Mouse (Mus musculus) T-helper 1 cell (primary cell): ENCODE measurements at regions not wholly inside any gene's neighbourhood (a gene's known extent, or its start where the extent isn't known, plus 50 kb on each side); places are given as distances from the start of the nearest gene placed in this dataset.
"Not testable (repeated sequence)": the region's sequence is repeated elsewhere in the genome, so short reads cannot be mapped to it uniquely, and the experiment has no call there.

Experiments
- in situ Hi-C: fragments of 300-600 bp; cut with MboI, MseI; formaldehyde crosslinking; loops from one replicate; pipeline ENCODE4 v1.15.1; 2025; ENCODE audit warnings: high pct_unique_total_duplicates

DNA sequence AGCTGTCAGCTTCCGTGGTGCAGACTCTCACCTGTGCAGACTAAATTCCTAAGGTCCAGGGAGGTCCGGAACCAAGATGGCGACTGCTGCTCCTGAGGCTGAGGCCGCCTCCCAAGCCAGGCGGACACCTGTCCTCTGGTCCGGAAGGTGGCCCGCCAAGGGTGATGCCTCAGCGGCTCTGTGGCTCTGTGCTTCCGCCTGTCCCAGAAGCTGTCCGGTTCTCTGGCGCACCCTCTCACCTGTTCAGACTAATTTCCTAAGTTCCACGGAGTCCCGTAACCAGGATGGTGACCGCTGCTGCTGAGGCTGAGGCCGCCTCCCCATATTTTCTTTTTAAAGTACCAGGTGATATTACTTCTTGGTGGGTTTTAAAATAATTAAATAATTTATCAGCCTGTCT is 65.4 kb upstream of the B3galnt2 start:
- in situ Hi-C loops: loop anchor here (25.0 kb wide), 1 partner anchor 723 kb away; the partner anchor contains the start of genes Mrpl32 and Psma2

GRCm38 (mm10) chr13:13889297-13890120 is 64.8 kb upstream of the B3galnt2 start:
- in situ Hi-C loops: loop anchor here (10.0 to 25.0 kb wide), 2 partner anchors 723 to 1085 kb away; partner anchors contain the start of genes Mrpl32 and Psma2

- in situ Hi-C loops: not testable (repeated sequence)
These were observed 52.1 kb upstream of the B3galnt2 start for GRCm38 (mm10) chr13:13902186-13902585.
